Mouse (Mus musculus): ENCODE data around the gene Olfr1128.

- no peak for TF ChIP-seq POLR2A (IDR thresholded peaks at IDR 0.05; ENCODE audit: low read depth, low read length)
- no peak for TF ChIP-seq CTCF (IDR thresholded peaks at IDR 0.05; ENCODE audit: extremely low read depth, insufficient read depth, insufficient read length, insufficient replicate concordance)
These were observed at the start of gene Olfr1128 for GRCm38 (mm10) chr2:87545442-87545841.

Data from spleen, adult 2 months (tissue).